Mouse (Mus musculus) limb, embryonic 13.5 days (tissue): ENCODE results near the gene Exoc3l2. TPM values are rescaled to one million over a fixed set of nuclear protein-coding genes. Genes with fewer than 3 reads are reported as not detected.
"Not testable (repeated sequence)": the region's sequence is repeated elsewhere in the genome, so short reads cannot be mapped to it uniquely, and the experiment has no call there.

Source experiments
- ATAC-seq: fragments of 200-750 bp; cut with Nextera tagmentation; 2 replicates; pipeline ENCODE4 v1.8.0; 2017; ENCODE audit warnings: low read depth, moderate number of reproducible peaks, moderate TSS enrichment; ENCODE audit not compliant: low FRiP score
- H3K27ac ChIP-seq: fragments of 300-500 bp; sonication (generic); 2 replicates; pipeline ENCODE4 v1.5.1; 2015; ENCODE audit warnings: inconsistent platforms, mild to moderate bottlenecking, moderate library complexity
- H3K27me3 ChIP-seq: fragments of 300-500 bp; sonication (generic); 2 replicates; pipeline ENCODE4 v1.6.1; 2015; ENCODE audit warnings: mild to moderate bottlenecking, inconsistent platforms
- H3K36me3 ChIP-seq: fragments of 300-500 bp; sonication (generic); 2 replicates; pipeline ENCODE4 v1.6.1; 2015; ENCODE audit warnings: inconsistent platforms, mild to moderate bottlenecking, moderate library complexity
- H3K4me1 ChIP-seq: fragments of 300-500 bp; sonication (generic); 2 replicates; pipeline ENCODE4 v1.6.1; 2015; ENCODE audit warnings: inconsistent platforms
- H3K4me2 ChIP-seq: fragments of 300-500 bp; sonication (generic); replicated peaks from 2 replicates; pipeline ENCODE4 v1.6.1; 2015; ENCODE audit warnings: inconsistent platforms, mild to moderate bottlenecking, moderate library complexity
- H3K4me3 ChIP-seq: fragments of 300-500 bp; sonication (generic); 2 replicates; pipeline ENCODE4 v1.5.1; 2015; ENCODE audit warnings: moderate library complexity, mild to moderate bottlenecking, inconsistent platforms
- H3K9ac ChIP-seq: fragments of 300-500 bp; sonication (generic); 2 replicates; pipeline ENCODE4 v1.6.1; 2015; ENCODE audit warnings: mild to moderate bottlenecking, inconsistent platforms
- H3K9me3 ChIP-seq: fragments of 300-500 bp; sonication (generic); 2 replicates; pipeline ENCODE4 v1.6.1; 2016; ENCODE audit warnings: inconsistent platforms
- WGBS: fragments of 180-500 bp; shearing (Covaris S2); methylation state at CpG from one replicate; pipeline ENCODE4 v1.1.7; 2015; 5-methylcytosine and 5-hydroxymethylcytosine counted together
- polyA plus RNA-seq: library from polyadenylated mRNA; unstranded; fragments of >200 nt; fragmentation: Nextera tagmentation; extraction: Ambion mirVana; gene quantifications from 2 replicates; pipeline ENCODE4 v1.2.1, GENCODE M21; 2015

Exoc3l2 gene
- polyA plus RNA-seq, 1 experiment from 2014 or later: 1.3 TPM

GRCm38 (mm10) chr7:19508924-19509568 lies 45.9 kb downstream of the Exoc3l2 start:
- H3K36me3 ChIP-seq: no peaks in the 10 kb centered on the region
- peak overlapping the region; percentile 97 for H3K4me2 ChIP-seq
- 0 out of 2 replicates have a peak, but pooled peaks have one; percentile 1 for ATAC-seq
- H3K9ac ChIP-seq: peak overlapping the region; percentile 79
- 11% methylated on average over 15 of the region's 15 CpGs for WGBS
- no peaks in the 10 kb centered on the region for H3K9me3 ChIP-seq
- H3K27ac ChIP-seq: no peak overlapping the region
- H3K27me3 ChIP-seq: no peaks in the 10 kb centered on the region
- H3K4me3 ChIP-seq: peak overlapping the region; percentile 63
- peaks cover 22% of the 10 kb centered on the region for H3K4me1 ChIP-seq

GRCm38 (mm10) chr7:19509786-19510185 lies 46.7 kb downstream of the Exoc3l2 start:
- Histone ChIP-seq H3K9ac (no peak overlapping the region), H3K27me3 (no peaks in the 10 kb centered on the region), H3K4me3 (peak overlapping the region; percentile 63), H3K27ac (no peak overlapping the region), H3K4me2 (peak overlapping the region; percentile 97), H3K9me3 (no peaks in the 10 kb centered on the region), H3K4me1 (peaks cover 22% of the 10 kb centered on the region), H3K36me3 (no peaks in the 10 kb centered on the region)
- no peak for ATAC-seq
- 93% methylated on average over 7 of the region's 7 CpGs for WGBS

- H3K27ac ChIP-seq, H3K4me3 ChIP-seq, H3K36me3 ChIP-seq, ATAC-seq, H3K9me3 ChIP-seq, H3K9ac ChIP-seq, H3K4me2 ChIP-seq: not testable (repeated sequence)
- 91% methylated on average over 6 of the region's 7 CpGs for WGBS
- peaks cover 14% of the 10 kb centered on the region for H3K27me3 ChIP-seq
- H3K4me1 ChIP-seq: peaks cover 16% of the 10 kb centered on the region
Observed at GRCm38 (mm10) chr7:19511934-19512333, 48.8 kb downstream of the Exoc3l2 start.

- WGBS: 75% methylated on average over 6 of the region's 6 CpGs
- peaks cover 18% of the 10 kb centered on the region for H3K27me3 ChIP-seq
- H3K4me1 ChIP-seq: peaks cover 13% of the 10 kb centered on the region
- H3K27ac ChIP-seq: no peak overlapping the region
- H3K9me3 ChIP-seq: no peaks in the 10 kb centered on the region
- H3K36me3 ChIP-seq: no peaks in the 10 kb centered on the region
- H3K4me2 ChIP-seq: no peak overlapping the region
- no peak for ATAC-seq
- no peak overlapping the region for H3K4me3 ChIP-seq
- no peak overlapping the region for H3K9ac ChIP-seq
Observed at GRCm38 (mm10) chr7:19512353-19512752, 49.2 kb downstream of the Exoc3l2 start.

GRCm38 (mm10) chr7:19517652-19518365 lies 54.7 kb downstream of the Exoc3l2 start, which contains the start of gene Nkpd1:
Gene Nkpd1 (plus strand): TSS chr7:19517838.
- Histone ChIP-seq H3K27me3 (peaks cover 72% of the 10 kb centered on the region), H3K4me2 (peak within 1 kb of the TSS; percentile 52), H3K4me3 (peak within 1 kb of the TSS; percentile 7; the same call in 1 of the 2 replicates), H3K4me1 (peaks cover 15% of the 10 kb centered on the region), H3K9me3 (no peaks in the 10 kb centered on the region), H3K36me3 (no peaks in the 10 kb centered on the region), H3K27ac (no peak within 1 kb of the TSS), H3K9ac (peak within 1 kb of the TSS; percentile 61)
- no peak for ATAC-seq
- WGBS: 4% methylated on average over 26 of the region's 29 CpGs

GRCm38 (mm10) chr7:19520032-19520431 lies 56.9 kb downstream of the Exoc3l2 start:
- ATAC-seq: no peak
- H3K9me3 ChIP-seq: no peaks in the 10 kb centered on the region
- H3K4me3 ChIP-seq: peak overlapping the region; percentile 29
- peaks cover 35% of the 10 kb centered on the region for H3K4me1 ChIP-seq
- H3K4me2 ChIP-seq: peak overlapping the region; percentile 58
- H3K9ac ChIP-seq: peak overlapping the region; percentile 59
- whole genome bisulfite sequencing: 3% methylated on average over 20 of the region's 23 CpGs
- peaks cover 95% of the 10 kb centered on the region for H3K27me3 ChIP-seq
- H3K36me3 ChIP-seq: no peaks in the 10 kb centered on the region
- H3K27ac ChIP-seq: no peak overlapping the region

GRCm38 (mm10) chr7:19523017-19523756 lies 60.1 kb downstream of the Exoc3l2 start:
- Histone ChIP-seq H3K4me2 (peak overlapping the region; percentile 89), H3K27me3 (peaks cover 85% of the 10 kb centered on the region), H3K9me3 (no peaks in the 10 kb centered on the region), H3K27ac (no peak overlapping the region), H3K4me3 (peak overlapping the region; percentile 49), H3K36me3 (peaks cover 1% of the 10 kb centered on the region), H3K4me1 (peaks cover 30% of the 10 kb centered on the region), H3K9ac (peak overlapping the region; percentile 40; the same call in 1 of the 2 replicates)
- no peak for ATAC-seq
- WGBS: 11% methylated on average over 72 of the region's 72 CpGs

GRCm38 (mm10) chr7:19523757-19524419 lies 60.8 kb downstream of the Exoc3l2 start:
- ATAC-seq: peak; percentile 45
- no peak overlapping the region for H3K27ac ChIP-seq
- H3K36me3 ChIP-seq: peaks cover 8% of the 10 kb centered on the region
- peak overlapping the region; percentile 49 for H3K4me3 ChIP-seq
- H3K9ac ChIP-seq: peak overlapping the region; percentile 51
- peak overlapping the region; percentile 89 for H3K4me2 ChIP-seq
- under 1% methylated on average over 64 of the region's 64 CpGs for WGBS
- peaks cover 78% of the 10 kb centered on the region for H3K27me3 ChIP-seq
- H3K9me3 ChIP-seq: no peaks in the 10 kb centered on the region
- peaks cover 30% of the 10 kb centered on the region for H3K4me1 ChIP-seq

- ATAC-seq: peak; percentile 5; the same call in 1 of the 2 replicates
- Histone ChIP-seq H3K9me3 (no peaks in the 10 kb centered on the region), H3K4me1 (peaks cover 29% of the 10 kb centered on the region), H3K4me2 (peak overlapping the region; percentile 89), H3K36me3 (peaks cover 15% of the 10 kb centered on the region), H3K27ac (no peak overlapping the region), H3K27me3 (peaks cover 71% of the 10 kb centered on the region), H3K4me3 (peak overlapping the region; percentile 49), H3K9ac (peak overlapping the region; percentile 51)
- WGBS: 13% methylated on average over 24 of the region's 24 CpGs
Observed at GRCm38 (mm10) chr7:19524420-19525104, 61.4 kb downstream of the Exoc3l2 start.

GRCm38 (mm10) chr7:19525105-19525481 lies 62.0 kb downstream of the Exoc3l2 start:
- peaks cover 66% of the 10 kb centered on the region for H3K27me3 ChIP-seq
- no peak overlapping the region for H3K27ac ChIP-seq
- no peak overlapping the region for H3K4me2 ChIP-seq
- H3K4me3 ChIP-seq: no peak overlapping the region
- H3K9ac ChIP-seq: no peak overlapping the region
- H3K36me3 ChIP-seq: peaks cover 20% of the 10 kb centered on the region
- no peak for ATAC-seq
- H3K4me1 ChIP-seq: peaks cover 24% of the 10 kb centered on the region
- 70% methylated on average over 2 of the region's 2 CpGs for WGBS
- no peaks in the 10 kb centered on the region for H3K9me3 ChIP-seq

- H3K27ac ChIP-seq: no peak overlapping the region
- ATAC-seq: no peak
- H3K4me3 ChIP-seq: no peak overlapping the region
- H3K27me3 ChIP-seq: peaks cover 6% of the 10 kb centered on the region; the same call in 1 of the 2 replicates
- WGBS: 70% methylated on average over 10 of the region's 10 CpGs
- no peak overlapping the region for H3K9ac ChIP-seq
- H3K36me3 ChIP-seq: peaks cover 79% of the 10 kb centered on the region
- H3K9me3 ChIP-seq: no peaks in the 10 kb centered on the region
- H3K4me1 ChIP-seq: 0 out of 2 replicates have a peak, but pooled peaks cover under 1% of the 10 kb centered on the region
- no peak overlapping the region for H3K4me2 ChIP-seq
Observed at GRCm38 (mm10) chr7:19531077-19531476, 67.9 kb downstream of the Exoc3l2 start.
